Mouse (Mus musculus) retina, adult 2 months (tissue): ENCODE results near the gene Anp32e.
"Not testable (repeated sequence)": the region's sequence is repeated elsewhere in the genome, so short reads cannot be mapped to it uniquely, and the experiment has no call there.

ENCODE experiments used
- DNase-seq: peaks from one replicate; pipeline ENCODE4 v3.0.0-alpha.2; 2012; ENCODE audit warnings: low read depth, low spot score

Anp32e gene

DNA sequence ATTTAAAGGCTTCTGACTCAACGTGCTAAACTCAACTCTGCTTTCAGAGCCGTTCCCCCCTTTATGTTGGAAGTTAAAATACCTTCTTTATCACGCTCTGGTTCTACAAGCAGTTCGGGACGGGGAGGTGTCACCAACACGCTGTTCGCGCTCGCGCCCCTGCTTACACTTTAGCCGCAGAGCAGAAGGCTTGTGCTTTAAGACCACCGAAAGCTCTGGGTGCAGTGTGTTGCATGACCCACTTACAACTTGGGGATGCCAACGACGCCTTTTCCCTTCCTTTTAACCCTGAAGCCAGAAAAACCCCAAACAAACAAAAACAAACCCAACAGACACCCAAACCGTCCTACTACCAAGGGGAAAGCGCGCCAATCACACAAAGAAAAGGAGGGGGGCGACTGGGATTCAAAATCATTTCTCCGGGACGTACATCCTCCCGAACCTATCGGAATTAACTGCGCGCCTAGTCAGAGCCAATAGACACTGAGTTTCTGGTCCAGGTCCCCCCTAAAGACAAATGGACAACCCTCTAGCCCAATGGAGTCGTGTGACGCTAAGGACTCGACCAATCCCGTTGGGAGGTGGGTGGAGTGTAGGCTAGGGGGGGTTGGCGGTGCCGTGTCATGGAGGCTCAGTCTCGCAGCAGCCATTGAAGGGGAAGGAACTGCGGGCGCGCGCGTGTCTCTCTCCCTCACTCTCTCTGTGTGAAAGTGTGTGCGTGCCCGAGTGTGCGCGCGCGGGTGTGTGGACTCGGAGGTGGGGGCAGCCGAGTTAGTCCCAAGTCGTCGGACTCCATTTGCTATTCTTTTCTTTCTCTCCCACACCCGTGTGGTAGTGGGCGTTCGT lies at the start of gene Anp32e:
Gene Anp32e (plus strand): TSS at position 589 of the 846 bp plus-strand sequence.
- peak; percentile 99 for DNase-seq

DNA sequence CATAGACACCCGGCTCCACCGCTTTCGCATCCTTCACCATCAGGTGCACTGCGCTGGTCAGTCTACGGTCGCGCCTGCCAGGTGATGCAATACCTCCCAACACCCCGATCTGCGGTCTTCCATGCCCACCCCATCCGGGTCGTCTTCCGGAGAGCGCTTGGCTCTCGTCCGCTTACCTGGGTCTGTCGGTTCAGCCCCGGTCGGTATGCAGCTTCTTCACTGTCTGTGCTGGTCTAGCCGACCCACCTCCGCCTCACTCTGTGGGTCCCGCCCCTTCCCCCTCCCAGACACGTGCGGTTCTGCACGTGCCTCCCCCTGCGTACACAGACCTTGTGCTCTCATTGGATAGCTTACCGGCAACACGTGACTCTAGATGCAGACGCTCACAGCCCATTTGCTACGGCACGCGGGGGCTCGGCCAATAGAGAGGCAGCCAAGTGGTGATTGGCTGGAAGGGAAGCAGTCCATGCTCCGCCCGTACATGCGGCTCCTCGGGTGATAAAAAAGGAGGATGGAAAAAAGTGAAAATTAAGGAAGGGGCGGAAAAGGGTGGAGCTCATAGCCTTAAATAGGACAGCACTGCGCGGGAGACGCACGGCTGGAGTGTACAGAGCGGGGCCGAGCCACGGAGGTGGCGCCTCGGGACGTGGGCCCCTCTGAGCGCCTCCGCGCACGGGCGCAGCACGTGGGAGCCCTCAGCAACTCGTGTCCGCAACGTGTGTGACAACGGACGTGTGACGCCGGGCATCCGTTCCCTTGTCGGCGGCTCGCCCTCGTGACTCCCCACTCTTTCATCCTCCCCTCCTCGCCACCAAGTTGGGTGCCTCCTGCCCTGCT lies 46.8 kb upstream of the Anp32e start, which contains the start of gene Ciart:
Gene Ciart (minus strand): TSS at position 273 of the 837 bp plus-strand sequence.
- DNase-seq: peak; percentile 85

DNA sequence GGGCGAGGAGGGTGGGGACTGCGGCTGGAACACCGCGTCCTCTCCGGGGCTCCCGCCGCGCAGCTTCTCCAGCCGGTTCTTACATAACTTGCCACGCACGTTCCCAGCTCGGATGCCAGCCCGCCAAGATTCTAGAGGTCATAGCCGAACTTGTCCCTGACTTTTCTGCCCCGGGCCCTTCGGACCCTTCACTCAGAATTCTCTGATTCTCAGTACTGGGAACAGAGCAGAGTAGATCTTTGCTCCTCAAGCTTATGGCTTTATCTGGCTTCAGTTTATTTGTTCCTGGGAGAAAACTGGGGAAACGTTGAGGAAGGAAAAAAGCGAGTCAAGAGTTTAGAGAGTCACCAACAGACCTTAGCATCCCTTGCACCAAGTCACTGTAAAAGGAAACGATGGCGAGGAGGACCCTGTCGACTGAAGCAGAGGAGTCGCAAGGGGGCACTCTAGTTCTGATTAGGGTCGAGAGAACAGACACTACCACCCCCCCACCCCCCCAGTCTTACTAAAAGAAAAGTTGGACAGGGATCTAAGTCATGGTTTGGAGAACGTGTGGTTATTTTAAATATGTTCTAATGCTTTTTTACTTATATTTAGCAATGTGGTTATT lies 46.1 kb upstream of the Anp32e start:
- DNase-seq: no peak

DNA sequence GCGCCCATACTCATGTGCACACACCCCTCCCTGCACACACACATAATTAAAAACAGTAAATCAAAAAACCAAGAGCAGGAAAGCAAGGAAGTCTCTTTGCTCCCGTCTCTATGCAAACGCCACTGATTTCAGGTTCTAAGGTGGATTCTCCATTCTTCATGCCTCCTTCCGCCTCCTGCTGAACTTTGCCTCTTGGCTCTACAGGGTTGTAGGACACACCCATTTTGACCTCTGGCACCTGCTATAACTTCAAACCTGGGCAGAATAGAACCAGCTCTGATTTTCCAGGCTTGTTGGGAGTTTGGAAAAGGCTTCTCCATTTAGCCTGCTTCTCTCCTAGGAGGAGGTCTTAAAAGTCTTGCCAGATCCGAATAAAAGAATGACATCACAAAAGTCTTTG lies 44.6 kb upstream of the Anp32e start:
- no peak for DNase-seq

DNA sequence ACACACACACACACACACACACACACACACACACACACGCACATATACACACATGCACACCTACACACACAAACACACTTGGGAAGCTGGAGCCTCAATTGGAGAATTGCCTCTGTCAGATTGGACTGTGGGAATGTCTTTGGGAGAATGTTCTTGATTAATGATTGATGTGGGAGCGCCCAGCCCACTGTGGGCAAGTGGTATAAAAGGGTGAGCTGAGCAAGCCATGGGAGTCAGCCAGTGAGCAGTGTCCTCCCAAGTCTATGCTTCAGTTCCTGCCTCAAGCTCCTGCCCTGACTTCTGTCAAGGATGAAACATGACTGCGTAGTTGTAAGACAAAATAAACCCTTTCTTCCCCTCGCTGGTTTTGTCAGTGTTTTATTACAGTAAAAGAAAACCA lies 41.5 kb upstream of the Anp32e start:
- no peak for DNase-seq

DNA sequence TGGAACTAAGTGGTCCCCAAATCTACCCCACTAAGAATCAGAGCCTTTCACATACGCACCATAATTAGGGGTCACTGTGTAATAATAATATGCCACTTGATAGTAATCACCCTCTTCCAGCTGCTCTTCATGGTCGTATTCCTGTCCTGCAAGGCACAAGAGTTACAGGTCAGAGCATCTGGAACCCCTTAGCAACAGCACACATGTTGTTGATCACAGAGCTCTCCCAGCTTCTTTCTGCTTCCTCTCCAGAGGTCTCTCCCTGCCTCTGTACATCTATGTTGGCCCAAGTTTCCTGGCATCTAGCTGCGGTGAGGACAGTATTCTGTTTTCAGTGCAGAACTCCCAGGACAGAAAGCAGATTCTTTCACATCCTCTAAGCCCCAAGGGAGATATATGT lies 39.4 kb upstream of the Anp32e start:
- no peak for DNase-seq

DNA sequence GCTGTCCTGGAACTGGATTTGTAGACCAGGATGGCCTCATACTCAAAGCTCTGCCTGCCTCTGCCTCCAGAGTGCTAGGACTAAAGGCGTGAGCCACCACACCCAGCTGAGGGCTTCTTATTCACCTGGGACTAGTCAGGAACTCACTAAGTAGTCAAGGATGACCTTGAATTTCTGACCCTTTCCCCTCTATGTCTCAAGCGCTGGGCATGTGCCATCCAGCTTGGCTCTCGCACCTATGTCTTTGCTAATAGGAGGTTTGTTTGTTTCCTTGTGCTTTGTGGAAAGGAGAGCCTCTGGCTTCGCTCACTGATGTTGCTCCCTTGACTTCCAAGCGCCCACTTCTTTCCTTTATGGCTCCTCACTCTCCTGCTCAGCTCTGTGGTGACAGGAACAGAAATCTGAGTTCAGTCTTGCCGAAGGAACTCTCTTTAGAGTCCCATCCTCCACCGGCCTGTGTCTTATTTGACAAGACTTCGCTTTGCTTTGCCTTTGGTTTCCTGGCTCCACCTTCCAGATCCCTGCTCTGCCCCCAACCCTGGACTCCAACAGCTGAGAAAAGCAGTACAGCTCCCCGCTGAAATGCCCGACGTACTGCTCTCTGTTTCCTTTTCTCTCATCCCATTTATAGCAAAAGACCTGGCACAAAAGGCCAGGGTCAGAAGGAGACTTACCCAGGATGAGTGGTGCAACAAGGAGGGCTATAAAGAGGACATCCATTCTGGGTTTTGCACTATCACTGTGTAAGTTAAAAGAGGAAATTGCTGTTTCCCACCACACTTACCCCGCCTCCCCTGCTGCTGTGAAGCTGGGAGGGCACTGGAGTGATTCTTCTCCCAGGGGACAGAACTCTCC lies 37.6 kb upstream of the Anp32e start, which contains the start of gene BC028528:
Gene BC028528 (minus strand): TSS at position 795 of the 855 bp plus-strand sequence.
- DNase-seq: no peak

DNA sequence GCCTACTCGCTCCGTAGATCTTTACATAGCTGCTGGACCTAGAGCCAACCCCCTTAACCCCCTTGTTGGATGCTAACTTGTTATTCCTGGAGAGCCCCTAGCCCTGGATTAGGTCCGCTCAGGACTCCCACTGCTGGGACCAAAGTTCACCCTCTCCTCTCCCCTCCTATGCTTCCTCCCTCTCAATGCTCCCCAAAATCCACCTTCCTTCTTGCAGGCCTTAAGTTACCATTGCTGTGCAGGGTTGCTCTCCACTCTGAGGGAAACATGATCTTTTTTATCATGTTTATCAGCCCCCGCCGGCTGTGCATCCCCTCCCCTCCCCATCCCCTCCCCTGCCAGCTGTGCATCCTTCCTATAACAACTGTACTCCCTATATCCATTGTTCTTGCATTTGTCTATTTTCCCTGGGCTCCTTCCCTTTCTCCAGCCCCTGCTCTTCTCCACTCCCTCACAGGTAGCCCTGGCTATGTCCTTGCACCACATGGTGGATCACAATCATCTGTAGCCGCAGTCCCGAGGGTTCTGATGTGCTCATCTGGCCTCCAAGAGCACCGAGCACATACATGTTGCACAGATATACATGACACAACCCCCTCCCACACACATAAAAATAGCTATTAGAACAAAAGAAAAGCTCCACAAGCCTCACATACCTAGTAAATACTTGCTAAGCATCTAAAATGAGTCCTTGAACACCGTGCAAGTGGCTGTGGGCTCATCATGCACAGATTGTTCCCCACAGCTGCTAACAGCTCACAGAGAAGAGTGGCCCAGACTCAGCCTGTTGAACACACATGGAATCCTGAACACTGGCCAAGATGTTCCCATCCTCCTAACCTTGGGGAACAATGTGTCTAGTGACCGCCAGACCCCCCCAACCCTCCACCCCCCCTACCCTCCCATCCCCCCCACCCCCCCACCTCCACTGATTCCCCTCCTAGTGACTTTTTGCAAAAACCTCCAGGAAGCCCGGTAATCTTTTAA lies 36.7 kb upstream of the Anp32e start:
- DNase-seq: no peak

DNA sequence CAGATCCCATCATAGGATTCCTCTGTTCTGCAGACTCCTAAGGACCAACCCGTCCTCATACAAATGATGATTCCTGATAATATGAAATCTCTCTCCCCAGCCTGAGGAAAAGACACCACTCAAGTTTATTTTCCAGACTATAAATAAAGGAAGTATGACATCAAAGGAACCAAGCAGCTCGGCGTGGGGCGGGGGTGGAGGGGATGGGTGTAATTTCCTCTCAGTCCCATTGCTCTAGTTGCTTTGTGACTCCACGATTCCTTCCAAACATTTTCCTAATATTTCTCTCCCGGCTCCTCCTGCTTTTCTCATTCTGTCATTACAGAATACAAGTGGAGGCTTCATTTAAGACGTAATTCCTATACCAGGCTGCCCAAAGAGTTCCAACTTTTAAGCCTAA lies 35.9 kb upstream of the Anp32e start:
- no peak for DNase-seq

DNA sequence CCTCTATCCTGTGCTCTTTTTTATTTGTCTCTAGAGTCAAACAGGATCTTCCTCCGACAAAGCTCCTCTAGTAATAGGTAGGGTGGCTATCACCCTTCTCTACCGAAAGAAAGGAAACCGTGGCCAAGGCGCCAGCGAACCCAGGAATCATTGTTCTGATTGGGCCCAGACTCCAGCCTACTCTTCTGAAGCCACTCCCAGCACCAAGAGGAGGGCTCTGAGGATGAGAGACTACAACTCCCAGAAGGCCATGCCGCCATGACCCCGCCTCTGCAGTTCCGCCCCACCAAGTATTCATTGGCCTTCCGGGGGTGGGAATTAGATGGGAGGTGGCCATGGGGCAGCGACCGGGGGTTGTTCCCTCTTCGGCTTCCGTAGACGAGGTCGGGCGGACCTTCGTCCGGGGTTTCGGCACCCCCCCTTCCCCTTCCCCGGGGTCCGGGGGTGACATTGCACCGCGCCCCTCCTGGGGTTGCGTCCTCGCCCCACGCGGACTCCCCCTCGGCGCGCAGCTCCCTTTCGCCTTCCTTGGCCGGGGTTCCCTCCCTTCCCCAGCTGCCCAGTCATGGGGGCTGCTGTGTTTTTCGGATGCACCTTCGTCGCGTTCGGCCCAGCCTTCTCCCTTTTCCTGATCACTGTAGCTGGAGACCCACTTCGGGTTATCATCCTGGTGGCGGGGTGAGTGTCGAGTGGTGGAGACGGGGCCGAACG lies 35.3 kb upstream of the Anp32e start, which contains the start of gene Aph1a:
Gene Aph1a (plus strand): TSS at position 364 of the 711 bp plus-strand sequence.
- peak; percentile 92 for DNase-seq

DNA sequence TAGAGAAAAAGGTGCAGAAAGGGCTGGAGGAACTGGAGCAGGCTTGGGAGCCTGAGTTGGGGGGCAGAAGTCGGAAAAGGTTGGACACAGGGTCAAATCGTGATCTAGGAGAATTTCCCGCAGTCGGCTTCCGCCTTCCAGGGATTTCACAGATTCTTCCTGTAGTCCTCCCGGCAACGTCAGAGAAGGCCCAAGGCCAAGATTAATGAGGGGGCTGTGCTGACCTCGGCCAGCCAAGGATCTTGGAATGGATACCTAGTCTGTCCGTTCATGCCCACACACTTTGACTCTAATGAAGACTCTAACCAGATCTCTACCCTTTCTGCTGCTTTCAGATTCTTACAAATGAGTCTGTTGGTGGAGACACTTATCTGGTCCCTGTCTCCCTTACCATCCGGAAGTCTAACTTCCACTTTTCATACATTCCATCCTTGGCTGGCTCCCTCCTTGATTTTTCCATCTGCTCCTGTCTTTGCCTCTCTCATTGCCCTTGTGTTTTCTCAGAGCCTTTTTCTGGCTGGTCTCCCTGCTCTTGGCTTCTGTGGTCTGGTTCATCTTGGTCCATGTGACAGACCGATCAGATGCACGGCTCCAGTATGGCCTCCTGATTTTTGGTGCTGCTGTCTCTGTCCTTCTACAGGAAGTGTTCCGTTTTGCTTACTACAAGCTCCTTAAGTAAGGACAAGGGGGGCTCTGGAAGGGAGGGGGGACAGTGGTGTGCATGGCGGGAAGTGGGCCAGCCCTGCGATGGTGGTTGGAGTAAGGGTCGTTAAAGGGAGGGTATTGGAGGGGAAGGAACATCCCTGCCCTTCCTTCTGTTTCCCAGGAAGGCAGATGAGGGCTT lies 34.5 kb upstream of the Anp32e start:
- DNase-seq: no peak

DNA sequence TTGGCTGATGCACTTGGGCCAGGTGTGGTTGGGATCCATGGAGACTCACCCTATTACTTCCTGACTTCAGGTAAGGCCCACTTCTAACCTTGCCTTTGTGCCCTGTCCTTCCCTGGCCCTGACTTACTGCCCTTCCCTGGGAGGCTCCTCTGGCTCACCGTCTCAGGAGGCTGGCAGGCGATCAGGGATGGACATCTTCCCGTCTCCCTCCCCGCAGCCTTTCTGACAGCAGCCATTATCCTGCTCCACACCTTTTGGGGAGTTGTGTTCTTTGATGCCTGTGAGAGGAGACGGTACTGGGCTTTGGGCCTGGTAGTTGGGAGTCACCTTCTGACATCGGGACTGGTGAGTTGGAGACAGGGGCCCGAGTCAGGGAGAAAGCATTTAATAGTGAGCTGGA lies 33.5 kb upstream of the Anp32e start:
- DNase-seq: not testable (repeated sequence)

DNA sequence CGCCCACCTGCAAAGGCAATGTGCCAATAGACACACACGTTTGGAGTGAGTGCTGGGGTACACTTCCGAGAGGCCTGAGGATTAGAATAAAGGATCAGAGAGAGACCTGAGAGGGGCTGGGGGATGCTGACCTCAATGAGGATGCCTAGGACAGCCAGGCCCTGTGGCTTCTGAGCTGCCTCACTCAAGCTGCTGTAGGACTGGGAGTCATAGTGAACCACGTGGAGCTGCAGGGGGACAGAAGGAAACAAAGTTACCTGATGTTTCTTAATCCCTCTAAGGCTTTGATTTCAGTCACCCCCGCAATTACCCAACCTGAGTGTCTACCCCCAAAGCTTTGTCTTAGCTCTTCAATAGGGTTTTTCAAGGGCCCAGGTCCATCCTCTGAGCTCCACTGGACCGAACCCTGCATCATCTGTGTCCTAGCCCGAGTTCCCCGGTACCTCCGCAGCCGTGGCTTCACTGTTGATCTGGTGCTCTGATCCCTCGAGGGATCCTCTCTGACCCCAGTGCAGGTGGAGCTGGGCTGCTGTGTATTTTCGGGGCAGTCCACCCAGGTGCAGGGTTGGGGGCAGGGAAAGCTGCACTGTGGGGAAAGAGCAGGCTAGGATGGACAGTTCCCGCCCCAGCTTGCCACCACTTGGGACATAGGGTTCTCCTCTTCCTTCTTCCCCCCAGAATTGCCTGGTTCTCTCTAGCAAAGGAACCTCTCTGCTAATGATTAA lies 29.1 kb upstream of the Anp32e start:
- DNase-seq: no peak

DNA sequence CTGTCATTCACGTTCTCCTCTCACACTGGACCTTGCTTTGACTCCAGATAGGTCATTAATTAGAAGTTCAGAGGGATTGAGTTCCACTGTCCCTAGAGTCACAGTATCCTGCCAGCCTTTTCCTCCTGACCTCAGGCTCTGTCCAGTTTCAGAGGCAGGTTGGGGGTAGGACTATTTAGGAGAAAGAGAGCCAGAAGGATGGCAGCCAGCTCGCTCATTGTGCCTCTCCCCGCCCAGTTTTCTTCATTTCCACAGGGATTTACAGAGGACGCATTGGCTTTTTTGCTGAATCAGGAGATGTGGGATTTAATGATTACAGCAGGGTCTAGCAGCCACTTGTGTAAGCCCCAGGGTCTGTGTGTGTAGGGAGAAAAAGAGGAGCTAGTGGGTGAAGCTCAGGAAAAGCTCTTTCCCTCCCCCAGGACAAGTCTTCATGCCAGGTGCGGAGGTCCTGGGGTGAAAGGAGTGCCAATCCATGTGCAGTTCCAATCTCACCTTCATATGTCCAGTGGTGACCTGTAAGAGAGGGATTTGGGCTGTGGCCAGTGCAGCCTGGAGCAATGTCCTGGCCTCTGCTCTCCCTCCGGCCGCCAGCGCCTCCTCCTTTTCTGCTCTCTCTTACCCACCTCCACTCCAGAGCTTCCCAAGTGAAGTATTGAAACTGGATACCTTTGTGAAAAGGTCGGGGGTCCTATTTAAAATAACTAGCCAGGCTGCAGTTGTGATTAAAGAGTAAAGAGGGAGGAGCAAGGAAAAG lies 27.3 kb upstream of the Anp32e start:
- DNase-seq: no peak

DNA sequence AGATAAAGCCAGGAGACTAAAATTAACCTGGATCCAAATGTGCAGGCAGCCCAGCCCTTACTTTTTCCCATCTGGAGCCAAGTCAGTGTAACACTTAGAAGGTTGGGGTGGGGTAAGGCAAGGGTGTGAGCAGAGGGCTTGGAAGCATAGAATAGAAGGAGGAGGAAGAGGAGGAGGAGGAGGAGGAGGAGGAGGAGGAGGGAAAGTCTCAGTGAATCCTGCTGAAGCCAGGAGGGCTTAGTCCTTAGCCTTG lies 26.7 kb upstream of the Anp32e start:
- DNase-seq: no peak

DNA sequence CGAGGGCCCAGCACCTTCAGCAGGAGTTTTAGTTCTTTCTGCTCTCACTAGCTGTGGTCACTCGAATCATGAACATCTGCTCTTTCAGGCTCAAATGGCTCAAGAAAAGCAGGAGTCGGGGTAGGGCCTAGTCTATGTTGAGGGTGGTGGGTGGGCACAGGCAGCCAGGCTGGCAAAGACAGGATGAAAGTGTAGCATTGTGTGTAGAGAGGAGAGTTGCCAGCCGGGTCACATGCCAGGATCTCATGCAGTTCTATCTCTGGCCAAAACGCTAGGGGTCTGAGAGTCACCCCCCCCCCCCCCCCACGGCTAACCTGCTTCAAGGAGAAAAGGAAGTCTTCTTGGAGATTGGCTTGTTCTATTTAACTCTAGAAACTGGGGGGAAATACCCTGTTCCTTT lies 26.4 kb upstream of the Anp32e start:
- no peak for DNase-seq
